11 mouse cellular contexts compared by ENCODE assay signal in genomic region chr1:172329131-172329530, GRCm38 (mm10). TPM values are rescaled to one million over a fixed set of nuclear protein-coding genes. Genes with fewer than 3 reads are reported as not detected.
DNase-seq lines count a peak whose midpoint lies in the region; ATAC-seq and TF ChIP-seq lines count a peak whose summit lies in the region.
"Had no signal": no experiment of that assay in that cellular context is flagged by ENCODE, and none has a peak within 500 bp of the region (broad histone marks: within the 10 kb centered on the region; RNA-seq: fewer than 3 reads in every experiment).

Gene Kcnj9, minus strand, starts transcription at chr1:172329318.

- TF ChIP-seq POLR2A in testis, adult 2 months (IDR thresholded peaks at IDR 0.05; ENCODE audit: control insufficient read depth, low read depth, low read length), result peak; percentile 36; the same call in 1 of the 2 replicates

- peak within 1 kb of the TSS; percentile 74 for H3K4me3 ChIP-seq in testis, adult 2 months (ENCODE audit: control insufficient read depth, low read depth, low read length)
- peak within 1 kb of the TSS; percentile 38 for H3K4me3 ChIP-seq in hindbrain, embryonic 13.5 days
- H3K4me3 ChIP-seq in midbrain, embryonic 11.5 days (ENCODE audit: low read depth, low read length), result no peak within 1 kb of the TSS
- H3K4me3 ChIP-seq: heart, embryonic 13.5 days had no signal

- 20% methylated on average over 9 of the region's 9 CpGs for WGBS in hindbrain, embryonic 13.5 days
- WGBS in midbrain, embryonic 11.5 days, result 18% methylated on average over 9 of the region's 9 CpGs

- no peak within 1 kb of the TSS for H3K27ac ChIP-seq in testis, adult 2 months (ENCODE audit: control insufficient read depth, insufficient read depth, low read depth, low read length)
- H3K27ac ChIP-seq in hindbrain, embryonic 13.5 days, result 0 out of 2 replicates have a peak within 1 kb of the TSS, but pooled peaks have one; percentile 20
- no peak within 1 kb of the TSS for H3K27ac ChIP-seq in midbrain, embryonic 11.5 days (ENCODE audit: low read depth, low read length)
- H3K27ac ChIP-seq: heart, embryonic 13.5 days had no signal

- H3K9ac ChIP-seq in hindbrain, embryonic 13.5 days, result peak within 1 kb of the TSS; percentile 71
- peak within 1 kb of the TSS; percentile 13 for H3K9ac ChIP-seq in midbrain, embryonic 11.5 days (ENCODE audit: low read length)
- H3K9ac ChIP-seq: heart, embryonic 13.5 days had no signal

- peak; percentile 81 for ATAC-seq in hindbrain, embryonic 13.5 days (ENCODE audit: low FRiP score)
- ATAC-seq in midbrain, embryonic 11.5 days (ENCODE audit: low FRiP score), result peak; percentile 82

- no peaks in the 10 kb centered on the region for H3K36me3 ChIP-seq in testis, adult 2 months (ENCODE audit: control insufficient read depth, insufficient read depth, low read length)
- no peaks in the 10 kb centered on the region for H3K36me3 ChIP-seq in hindbrain, embryonic 13.5 days
- H3K36me3 ChIP-seq in midbrain, embryonic 11.5 days (ENCODE audit: control insufficient read depth, insufficient read depth, low read length), result no peaks in the 10 kb centered on the region
- H3K36me3 ChIP-seq: heart, embryonic 13.5 days had no signal

- DNase-seq in testis, postnatal 10 days (ENCODE audit: low spot score), result no peak
- peak; percentile 88 for DNase-seq in midbrain, embryonic 11.5 days (ENCODE audit: low spot score, missing footprints)
- peak; percentile 93 for DNase-seq in telencephalon, adult 2 months (ENCODE audit: low read depth, low spot score)
- no peak for DNase-seq in adrenal gland, adult 8-10 months
- no peak for DNase-seq in urinary bladder, postnatal 4 days (ENCODE audit: low spot score in 2 of 2)
- no peak for DNase-seq in yolk sac, embryonic 10.5 days (ENCODE audit: low spot score)

- H3K4me1 ChIP-seq in testis, adult 2 months (ENCODE audit: control insufficient read depth, insufficient read depth, low read length), result peaks cover 25% of the 10 kb centered on the region
- H3K4me1 ChIP-seq in hindbrain, embryonic 13.5 days (replicated peaks), result peaks cover 36% of the 10 kb centered on the region
- H3K4me1 ChIP-seq in midbrain, embryonic 11.5 days (ENCODE audit: control insufficient read depth, insufficient read depth, low read length), result peaks cover 16% of the 10 kb centered on the region

- H3K27me3 ChIP-seq in testis, adult 2 months (ENCODE audit: control insufficient read depth, insufficient read depth, low read length), result no peaks in the 10 kb centered on the region
- H3K27me3 ChIP-seq in hindbrain, embryonic 13.5 days, result peaks cover 25% of the 10 kb centered on the region
- H3K27me3 ChIP-seq in midbrain, embryonic 11.5 days (ENCODE audit: control insufficient read depth, insufficient read depth, low read length), result peaks cover 35% of the 10 kb centered on the region

- peak within 1 kb of the TSS; percentile 57 for H3K4me2 ChIP-seq in hindbrain, embryonic 13.5 days
- H3K4me2 ChIP-seq in midbrain, embryonic 11.5 days, result peak within 1 kb of the TSS; percentile 25; the same call in 1 of the 2 replicates
- H3K4me2 ChIP-seq: heart, embryonic 13.5 days; liver, embryonic 11.5 days had no signal

- no peaks in the 10 kb centered on the region for H3K9me3 ChIP-seq in hindbrain, embryonic 13.5 days
- no peaks in the 10 kb centered on the region for H3K9me3 ChIP-seq in midbrain, embryonic 11.5 days (ENCODE audit: control insufficient read depth, low read length)

- TF ChIP-seq CTCF in testis, adult 2 months (IDR thresholded peaks at IDR 0.05; ENCODE audit: control insufficient read depth, insufficient read depth, insufficient replicate concordance, low read depth, low read length), result no peak

RNA-seq across cellular contexts. Expression of gene Kcnj9, which starts in this region (rescaled TPM):
- polyA plus RNA-seq in testis, adult 2 months (2012; rRNA removed), result 40.4 and 41.2 TPM in 2 replicates
- 2.2 and 2.5 TPM in 2 replicates for polyA plus RNA-seq in hindbrain, embryonic 13.5 days (2015; fragmentation: Nextera tagmentation; extraction: Ambion mirVana)
- polyA plus RNA-seq in midbrain, embryonic 11.5 days (2014; fragmentation: Nextera tagmentation; extraction: Ambion mirVana), result 0.37 and 0.43 TPM in 2 replicates
- total RNA-seq in adrenal gland, adult 8-10 months (2022), result under 1 TPM; 0.10 to 0.95 (median 0.48) TPM
- total RNA-seq: neutrophil, adult 5-6 weeks had no signal
- polyA plus RNA-seq: heart, embryonic 13.5 days had no signal

Comparison
In these comparisons a context has a peak if more than half of its experiments do, and no peak if none do; other contexts are left out.
1. RNA of gene Kcnj9 (polyA plus RNA-seq): 40.4 to 41.2 TPM in testis, adult 2 months; 2.2 to 2.5 TPM in hindbrain, embryonic 13.5 days and 0.37 to 0.43 TPM in midbrain, embryonic 11.5 days; every median in the first group is over 10 times any median in the second.
2. Peak in DNase-seq, ATAC-seq, H3K9ac ChIP-seq and H3K4me2 ChIP-seq in midbrain, embryonic 11.5 days; RNA of the gene not detected or under 1 TPM.